ENCODE assay signal across 24 mouse cellular contexts in genomic region chr3:95438636-95439035, GRCm38 (mm10). TPM values are rescaled to one million over a fixed set of nuclear protein-coding genes. Genes with fewer than 3 reads are reported as not detected.
DNase-seq lines count a peak whose midpoint lies in the region; ATAC-seq and TF ChIP-seq lines count a peak whose summit lies in the region.
"Not testable (repeated sequence)": the region's sequence is repeated elsewhere in the genome, so short reads cannot be mapped to it uniquely, and the experiment has no call there.
"Had no signal": no experiment of that assay in that cellular context is flagged by ENCODE, and none has a peak within 500 bp of the region (broad histone marks: within the 10 kb centered on the region; RNA-seq: fewer than 3 reads in every experiment).

No protein-coding gene starts in this region.

- CTCF ChIA-PET in Patski (lab: Charles Lee) = interaction anchor here (1.3 to 1.7 kb wide), 3 partner anchors 13 to 89 kb away, joined by 3 to 5 read pairs (median 4); no protein-coding TSS in a partner anchor

- not testable (repeated sequence) for H3K9me3 ChIP-seq in E14TG2a.4 (ENCODE audit: low read length); liver, embryonic 14.5 days (ENCODE audit: control insufficient read depth, low read length)

- peaks cover 30% of the 10 kb centered on the region for H3K36me3 ChIP-seq in E14TG2a.4 (ENCODE audit: insufficient read depth, low read length)
- peaks cover 14% of the 10 kb centered on the region for H3K36me3 ChIP-seq in liver, embryonic 14.5 days (replicated peaks; ENCODE audit: control insufficient read depth, insufficient read depth, low read depth)

- POLR2A ChIA-PET in Patski (lab: Charles Lee) = not testable (repeated sequence)

- 87% methylated on average over 4 of the region's 4 CpGs for WGBS in liver, embryonic 14.5 days (ENCODE audit: insufficient replicate concordance)

- H3K27me3 ChIP-seq in E14TG2a.4 (ENCODE audit: insufficient read depth, low read length); Patski; liver, embryonic 14.5 days (ENCODE audit: control insufficient read depth, insufficient read depth, low read length): not testable (repeated sequence)

- H3K9ac ChIP-seq in liver, embryonic 14.5 days (replicated peaks) = not testable (repeated sequence)

- H3K27ac ChIP-seq in layer of hippocampus, adult 2 months; liver, embryonic 14.5 days: not testable (repeated sequence)

- DNase-seq in ES-CJ7 (ENCODE audit: low read depth, low spot score) = peak; percentile 42
- DNase-seq in Patski (ENCODE audit: low read depth, low spot score); layer of hippocampus, adult 2 months (ENCODE audit: low spot score in 2 of 2); liver, embryonic 14.5 days (ENCODE audit: low read depth in 3 of 3, low spot score in 3 of 3): not testable (repeated sequence)
- DNase-seq in ZHBTc4 (ENCODE audit: low read depth, low spot score) = peak; percentile 57
- DNase-seq in heart, adult 11 months = peak; percentile 35

- not testable (repeated sequence) for H3K4me2 ChIP-seq in liver, embryonic 14.5 days (ENCODE audit: low read depth)

- ATAC-seq in Patski; liver, embryonic 14.5 days (ENCODE audit: insufficient read depth): not testable (repeated sequence)

- TF ChIP-seq CTCF in E14TG2a.4 (conservative IDR thresholded peaks at IDR 0.05; ENCODE audit: low read length) (peak; percentile 17), Patski (IDR thresholded peaks at IDR 0.05) (peak; percentile 51)
- TF ChIP-seq CTCF in layer of hippocampus, adult 2 months (conservative IDR thresholded peaks at IDR 0.05) = 0 out of 2 replicates have a peak, but pooled peaks have one; percentile 4
- 0 out of 2 replicates have a peak, but pooled peaks have one; percentile 15 for TF ChIP-seq CTCF in liver, embryonic 14.5 days (IDR thresholded peaks at IDR 0.05; ENCODE audit: low read depth)

- in situ Hi-C loops in Patski (cut with MboI; ENCODE audit: low pct_unique_long_range_greater_than_20kb) = not testable (repeated sequence)

- not testable (repeated sequence) for TF ChIP-seq EP300 in liver, embryonic 14.5 days (IDR thresholded peaks at IDR 0.05; ENCODE audit: low read depth)

- peaks cover 58% of the 10 kb centered on the region for H3K4me1 ChIP-seq in E14TG2a.4 (replicated peaks; ENCODE audit: low read depth, low read length)
- peaks cover 6 to 12% of the 10 kb centered on the region in 2 experiments for H3K4me1 ChIP-seq in liver, embryonic 14.5 days (replicated peaks; ENCODE audit: control insufficient read depth in 2 of 2, insufficient read depth in 2 of 2, low read length in 1 of 2)

- H3K4me3 ChIP-seq in E14TG2a.4 (replicated peaks; ENCODE audit: low read length); layer of hippocampus, adult 2 months; liver, embryonic 14.5 days (ENCODE audit: insufficient read depth in 1 of 2, low read depth in 2 of 2, low read length in 2 of 2): not testable (repeated sequence)

RNA-seq across cellular contexts. Expression of gene Arnt, which starts 4.4 kb away (rescaled TPM):
- polyA plus RNA-seq in Patski (2021) = 54.8 TPM
- total RNA-seq in layer of hippocampus, adult 2 months (2021) = 10 to 100 TPM; 36.0 to 45.1 TPM
- 9.9 and 11.3 TPM in 2 replicates for polyA plus RNA-seq in liver, embryonic 14.5 days (2012; rRNA removed)
- 10.2 and 10.9 TPM in 2 replicates for polyA plus RNA-seq in liver, embryonic 14.5 days (2014; fragmentation: Nextera tagmentation; extraction: Ambion mirVana)

RNA-seq across cellular contexts. Expression of gene 4930558C23Rik, which starts 36.0 kb away (rescaled TPM):
- polyA plus RNA-seq in Patski (2021) = not detected
- not detected for total RNA-seq in layer of hippocampus, adult 2 months (2021)
- polyA plus RNA-seq in liver, embryonic 14.5 days (2012; rRNA removed) = not detected in 2 replicates
- polyA plus RNA-seq in liver, embryonic 14.5 days (2014; fragmentation: Nextera tagmentation; extraction: Ambion mirVana) = not detected in 2 replicates
- total RNA-seq: adrenal gland, adult 2 months; adrenal gland, postnatal 10 days; adrenal gland, postnatal 25 days; adrenal gland, postnatal 4 days; CH12.LX; common myeloid progenitor, adult 5-6 weeks; G1E had no signal
- polyA plus RNA-seq: adrenal gland, adult 2 months; brain, embryonic 14.5 days; CD4-positive, CD25-positive, alpha-beta regulatory T cell, adult 4 months; embryonic facial prominence, embryonic 11.5 days; embryonic facial prominence, embryonic 13.5 days; erythroblast, embryonic 14.5 days; forebrain, embryonic 10.5 days; forebrain, embryonic 12.5 days; forebrain, embryonic 14.5 days; forebrain, embryonic 16.5 days; frontal cortex, adult 2 months; G1E had no signal
